Mouse (Mus musculus) heart, postnatal 0 days (tissue): ENCODE results near the gene Ssr2. TPM values are rescaled to one million over a fixed set of nuclear protein-coding genes. Genes with fewer than 3 reads are reported as not detected.

Source experiments
- ATAC-seq: fragments of 200-750 bp; cut with Nextera tagmentation; 2 replicates; pipeline ENCODE4 v1.8.0; 2017; ENCODE audit warnings: low read depth, moderate number of reproducible peaks, moderate library complexity; ENCODE audit not compliant: insufficient read depth
- DNase-seq: peaks from one replicate; pipeline ENCODE4 v3.0.0-alpha.2; 2016; ENCODE audit warnings: low spot score
- H3K27ac ChIP-seq: fragments of 300-500 bp; sonication (generic); 2 replicates; pipeline ENCODE4 v1.5.1; 2014; ENCODE audit warnings: low read depth, mild to moderate bottlenecking
- H3K27me3 ChIP-seq: fragments of 300-500 bp; sonication (generic); 2 replicates; pipeline ENCODE4 v1.6.1; 2014; ENCODE audit warnings: low read length, mixed read lengths; ENCODE audit not compliant: control insufficient read depth, insufficient read depth
- H3K36me3 ChIP-seq: fragments of 300-500 bp; sonication (generic); replicated peaks from 2 replicates; pipeline ENCODE4 v1.6.1; 2014; ENCODE audit warnings: low read length, mixed read lengths; ENCODE audit not compliant: control insufficient read depth, insufficient read depth
- H3K4me1 ChIP-seq: fragments of 300-500 bp; sonication (generic); 2 replicates; pipeline ENCODE4 v1.6.1; 2014; ENCODE audit warnings: antibody characterized with exemption; ENCODE audit not compliant: control insufficient read depth, insufficient read depth
- H3K4me2 ChIP-seq: fragments of 300-500 bp; sonication (generic); 2 replicates; pipeline ENCODE4 v1.6.1; 2014; ENCODE audit warnings: low read depth, mild to moderate bottlenecking, low read length, moderate library complexity
- H3K4me3 ChIP-seq: fragments of 300-500 bp; sonication (generic); 2 replicates; pipeline ENCODE4 v1.5.1; 2014; ENCODE audit warnings: low read depth, low read length
- H3K9ac ChIP-seq: fragments of 300-500 bp; sonication (generic); replicated peaks from 2 replicates; pipeline ENCODE4 v1.6.1; 2014; ENCODE audit warnings: low read depth, low read length, mixed read lengths
- H3K9me3 ChIP-seq: fragments of 300-500 bp; sonication (generic); replicated peaks from 2 replicates; pipeline ENCODE4 v1.6.1; 2016; ENCODE audit warnings: low read length; ENCODE audit not compliant: control insufficient read depth
- CTCF ChIP-seq: IDR thresholded peaks from 2 replicates; pipeline ENCODE4 v1.5.1; 2016; ENCODE audit warnings: antibody characterized with exemption, control low read depth, low read depth
- EP300 ChIP-seq: IDR thresholded peaks from 2 replicates; pipeline ENCODE4 v1.6.1; 2016; ENCODE audit warnings: antibody characterized with exemption, low read depth
- WGBS: fragments of 180-500 bp; shearing (Covaris S2); extraction: QIAGEN DNeasy Blood & Tissue Kit; methylation state at CpG from one replicate; pipeline ENCODE4 v1.1.7; 2014; 5-methylcytosine and 5-hydroxymethylcytosine counted together
- microRNA counts: library from miRNA; unstranded; fragments of <30 nt; microRNA quantifications from one replicate; lab custom pipeline; 2015
- microRNA-seq: library from miRNA; unstranded; fragments of <30 nt; microRNA quantifications from one replicate; pipeline ENCODE4, GENCODE M21; 2016
- polyA plus RNA-seq: library from polyadenylated mRNA; unstranded; fragments of >200 nt; fragmentation: Nextera tagmentation; extraction: Ambion mirVana; gene quantifications from 2 replicates; pipeline ENCODE4 v1.2.1, GENCODE M21; 2015
- total RNA-seq: library from RNA; depleted of rRNA; stranded (reverse); fragments of >200 nt; gene quantifications from 2 replicates; pipeline ENCODE4 v1.2.3, GENCODE M21; 2014; ENCODE audit warnings: low replicate concordance; rRNA removed

Ssr2 gene
- total and polyA plus RNA-seq, 2 experiments from 2014 or later = 144 to 246 TPM

- Histone ChIP-seq H3K4me2 (no peak overlapping the region), H3K9ac (no peak overlapping the region), H3K36me3 (peaks cover 94% of the 10 kb centered on the region), H3K4me3 (no peak overlapping the region), H3K27ac (peak overlapping the region; percentile 69), H3K27me3 (no peaks in the 10 kb centered on the region), H3K4me1 (peaks cover 21% of the 10 kb centered on the region), H3K9me3 (no peaks in the 10 kb centered on the region)
- TF ChIP-seq EP300 (no peak), CTCF (no peak)
- ATAC-seq (no peak), DNase-seq (no peak)
- 76% methylated on average over 19 of the region's 19 CpGs for WGBS
Observed at GRCm38 (mm10) chr3:88635506-88636275, 60.0 kb downstream of the Ssr2 start.

GRCm38 (mm10) chr3:88636555-88636986 is 60.9 kb downstream of the Ssr2 start:
- TF ChIP-seq EP300 = no peak
- TF ChIP-seq CTCF = no peak
- ATAC-seq (peak; percentile 28; the same call in 1 of the 2 replicates), DNase-seq (peak; percentile 66)
- Histone ChIP-seq H3K27ac (peak overlapping the region; percentile 69), H3K36me3 (peaks cover 96% of the 10 kb centered on the region), H3K9me3 (no peaks in the 10 kb centered on the region), H3K4me1 (peaks cover 13% of the 10 kb centered on the region), H3K27me3 (no peaks in the 10 kb centered on the region), H3K4me3 (no peak overlapping the region), H3K9ac (no peak overlapping the region), H3K4me2 (no peak overlapping the region)
- WGBS = 19% methylated on average over 8 of the region's 8 CpGs

- no peaks in the 10 kb centered on the region for H3K9me3 ChIP-seq
- H3K27ac ChIP-seq = peak overlapping the region; percentile 69
- H3K27me3 ChIP-seq = no peaks in the 10 kb centered on the region
- no peak for TF ChIP-seq EP300
- no peak for TF ChIP-seq CTCF
- WGBS = 90% methylated on average over 5 of the region's 5 CpGs
- H3K9ac ChIP-seq = no peak overlapping the region
- ATAC-seq = no peak
- H3K4me2 ChIP-seq = no peak overlapping the region
- H3K36me3 ChIP-seq = peaks cover 96% of the 10 kb centered on the region
- DNase-seq = no peak
- peaks cover 7% of the 10 kb centered on the region; the same call in 1 of the 2 replicates for H3K4me1 ChIP-seq
- H3K4me3 ChIP-seq = no peak overlapping the region
Observed at GRCm38 (mm10) chr3:88637134-88637533, 61.5 kb downstream of the Ssr2 start.

MicroRNA genes within 50 kb of the gene (microRNA counts, 519-probe panel; counts per million panel counts)
- not detected for microRNA mmu-miR-1905 (lab: Ali Mortazavi, UCI)

Small RNA genes within 50 kb of the gene (microRNA-seq; reads per million reads assigned to microRNA genes)
- gene Mir1905 = not detected

Other genes starting within 250 kb of the Ssr2 start
- gene Tmem79, start 239.7 kb upstream of the Ssr2 start, total RNA-seq = 0.27 and 3.7 TPM in 2 replicates
- gene Tmem79, start 239.7 kb upstream of the Ssr2 start, polyA plus RNA-seq = 1.3 and 1.6 TPM in 2 replicates
- gene Smg5, start 239.6 kb upstream of the Ssr2 start, total RNA-seq = 54.3 and 60.8 TPM in 2 replicates
- 25.1 TPM in 2 replicates for gene Smg5, start 239.6 kb upstream of the Ssr2 start, polyA plus RNA-seq
- not detected in 2 replicates for gene Paqr6, start 211.3 kb upstream of the Ssr2 start, total RNA-seq
- gene Paqr6, start 211.3 kb upstream of the Ssr2 start, polyA plus RNA-seq = 1.2 and 1.7 TPM in 2 replicates
- gene Bglap3, start 203.1 kb upstream of the Ssr2 start, total RNA-seq = not detected in 2 replicates
- gene Bglap3, start 203.1 kb upstream of the Ssr2 start, polyA plus RNA-seq = not detected in 2 replicates
- gene Bglap2, start 197.2 kb upstream of the Ssr2 start, total RNA-seq = not detected in 2 replicates
- gene Bglap2, start 197.2 kb upstream of the Ssr2 start, polyA plus RNA-seq = not detected in 2 replicates
- gene Bglap, start 191.4 kb upstream of the Ssr2 start, total RNA-seq = not detected in 2 replicates
- gene Bglap, start 191.4 kb upstream of the Ssr2 start, polyA plus RNA-seq = not detected in 2 replicates
- gene Pmf1, start 165.5 kb upstream of the Ssr2 start, total RNA-seq = 86.0 and 116 TPM in 2 replicates
- gene Pmf1, start 165.5 kb upstream of the Ssr2 start, polyA plus RNA-seq = 62.9 and 65.8 TPM in 2 replicates
- 17.2 and 25.4 TPM in 2 replicates for gene Slc25a44, start 150.7 kb upstream of the Ssr2 start, total RNA-seq
- 9.6 and 9.7 TPM in 2 replicates for gene Slc25a44, start 150.7 kb upstream of the Ssr2 start, polyA plus RNA-seq
- 2.0 and 2.1 TPM in 2 replicates for gene Sema4a, start 114.7 kb upstream of the Ssr2 start, total RNA-seq
- 0.93 and 1.0 TPM in 2 replicates for gene Sema4a, start 114.7 kb upstream of the Ssr2 start, polyA plus RNA-seq
- 156 and 210 TPM in 2 replicates for gene Lmna, start 65.9 kb upstream of the Ssr2 start, total RNA-seq
- gene Lmna, start 65.9 kb upstream of the Ssr2 start, polyA plus RNA-seq = 109 and 122 TPM in 2 replicates
- gene Mex3a, start 43.5 kb upstream of the Ssr2 start, total RNA-seq = 6.0 and 9.7 TPM in 2 replicates
- 2.6 and 2.7 TPM in 2 replicates for gene Mex3a, start 43.5 kb upstream of the Ssr2 start, polyA plus RNA-seq
- gene Rab25, start 27.6 kb upstream of the Ssr2 start, total RNA-seq = 0.39 and 2.5 TPM in 2 replicates
- 0.16 TPM in 1 of 2 replicates, not detected in the other for gene Rab25, start 27.6 kb upstream of the Ssr2 start, polyA plus RNA-seq
- 3.6 and 34.6 TPM in 2 replicates for gene Lamtor2, start 22.8 kb upstream of the Ssr2 start, total RNA-seq
- gene Lamtor2, start 22.8 kb upstream of the Ssr2 start, polyA plus RNA-seq = 131 and 136 TPM in 2 replicates
- gene Ubqln4, start 22.1 kb upstream of the Ssr2 start, total RNA-seq = 74.9 and 82.4 TPM in 2 replicates
- 18.3 and 19.0 TPM in 2 replicates for gene Ubqln4, start 22.1 kb upstream of the Ssr2 start, polyA plus RNA-seq
- 81.1 and 146 TPM in 2 replicates for gene Arhgef2, start 30.1 kb downstream of the Ssr2 start, total RNA-seq
- 52.2 and 56.1 TPM in 2 replicates for gene Arhgef2, start 30.1 kb downstream of the Ssr2 start, polyA plus RNA-seq
- gene Rxfp4, start 77.3 kb downstream of the Ssr2 start, total RNA-seq = not detected in 2 replicates
- not detected in 2 replicates for gene Rxfp4, start 77.3 kb downstream of the Ssr2 start, polyA plus RNA-seq
- gene Khdc4, start 109.9 kb downstream of the Ssr2 start, total RNA-seq = 96.2 and 102 TPM in 2 replicates
- 44.4 and 46.2 TPM in 2 replicates for gene Khdc4, start 109.9 kb downstream of the Ssr2 start, polyA plus RNA-seq
- gene Rit1, start 141.0 kb downstream of the Ssr2 start, total RNA-seq = 65.8 and 82.6 TPM in 2 replicates
- gene Rit1, start 141.0 kb downstream of the Ssr2 start, polyA plus RNA-seq = 85.4 and 119 TPM in 2 replicates
- gene Syt11, start 199.3 kb downstream of the Ssr2 start, total RNA-seq = 3.5 and 13.4 TPM in 2 replicates
- 3.2 and 4.7 TPM in 2 replicates for gene Syt11, start 199.3 kb downstream of the Ssr2 start, polyA plus RNA-seq